Mouse (Mus musculus) ES-Bruce4 (cell line): Measurements from ENCODE around the gene Parvg. TPM values are rescaled to one million over a fixed set of nuclear protein-coding genes. Genes with fewer than 3 reads are reported as not detected.

Experiments used
- H3K27ac ChIP-seq: 2 replicates; pipeline ENCODE4 v1.5.1; 2012; ENCODE audit warnings: low read length, inconsistent platforms; ENCODE audit not compliant: insufficient read depth
- H3K27me3 ChIP-seq: 2 replicates; pipeline ENCODE4 v1.6.1; 2012; ENCODE audit warnings: mild to moderate bottlenecking, low read length, inconsistent platforms; ENCODE audit not compliant: control insufficient read depth, poor library complexity, insufficient read depth, severe bottlenecking
- H3K36me3 ChIP-seq: 2 replicates; pipeline ENCODE4 v1.6.1; 2012; ENCODE audit warnings: inconsistent platforms, mild to moderate bottlenecking, low read length, moderate library complexity; ENCODE audit not compliant: control insufficient read depth, poor library complexity, insufficient read depth, severe bottlenecking
- H3K4me1 ChIP-seq: one replicate; pipeline ENCODE4 v1.8.1; 2011; ENCODE audit warnings: low read length; ENCODE audit not compliant: control insufficient read depth, insufficient read depth
- H3K4me3 ChIP-seq: 2 replicates; pipeline ENCODE4 v1.5.1; 2011; ENCODE audit warnings: low read depth, mild to moderate bottlenecking, low read length
- H3K9ac ChIP-seq: 2 replicates; pipeline ENCODE4 v1.6.1; 2012; ENCODE audit warnings: low read depth, mild to moderate bottlenecking, inconsistent platforms; ENCODE audit not compliant: poor library complexity, severe bottlenecking
- H3K9me3 ChIP-seq: replicated peaks from 2 replicates; pipeline ENCODE4 v1.6.1; 2012; ENCODE audit warnings: mild to moderate bottlenecking, low read length, inconsistent platforms; ENCODE audit not compliant: control insufficient read depth, poor library complexity, insufficient read depth, severe bottlenecking
- CTCF ChIP-seq: IDR thresholded peaks from one replicate; pipeline ENCODE4 v1.8.1; 2011; ENCODE audit warnings: low read depth, low read length
- EP300 ChIP-seq: IDR thresholded peaks from 2 replicates; pipeline ENCODE4 v1.6.1; 2011; ENCODE audit warnings: low read depth, low read length; ENCODE audit not compliant: insufficient read depth
- POLR2A ChIP-seq: IDR thresholded peaks from one replicate; pipeline ENCODE4 v1.8.1; 2011; ENCODE audit warnings: low read length; ENCODE audit not compliant: insufficient read depth
- polyA plus RNA-seq: library from polyadenylated mRNA; stranded (reverse); fragments of >200 nt; gene quantifications from 2 replicates; pipeline ENCODE4 v1.2.4, GENCODE M21; 2011; ENCODE audit warnings: low read depth; ENCODE audit not compliant: missing spikeins, insufficient read depth, insufficient read length

The Parvg gene
- polyA plus RNA-seq, 1 experiment = not detected

DNA sequence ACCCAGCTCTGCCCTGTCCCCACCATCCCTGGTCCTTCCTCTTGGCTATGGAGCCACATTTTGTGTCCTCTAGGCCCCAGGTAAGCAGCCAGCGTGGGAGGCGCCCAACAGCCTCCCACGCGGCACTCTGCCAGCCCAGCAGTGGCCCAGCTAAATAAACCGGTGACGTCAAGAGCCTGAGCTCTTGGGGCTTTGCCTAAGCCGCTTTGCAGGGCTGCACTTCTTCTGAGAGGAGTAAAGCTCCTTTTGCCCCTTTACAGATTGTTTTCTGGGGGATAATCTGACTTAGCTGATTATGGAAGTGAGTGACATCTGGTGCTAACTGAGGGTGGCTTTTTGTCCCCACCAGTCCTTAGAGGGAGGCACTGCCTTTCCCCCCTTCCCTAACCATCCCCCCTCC is 22.8 kb upstream of the Parvg start:
- H3K27me3 ChIP-seq = no peaks in the 10 kb centered on the region

DNA sequence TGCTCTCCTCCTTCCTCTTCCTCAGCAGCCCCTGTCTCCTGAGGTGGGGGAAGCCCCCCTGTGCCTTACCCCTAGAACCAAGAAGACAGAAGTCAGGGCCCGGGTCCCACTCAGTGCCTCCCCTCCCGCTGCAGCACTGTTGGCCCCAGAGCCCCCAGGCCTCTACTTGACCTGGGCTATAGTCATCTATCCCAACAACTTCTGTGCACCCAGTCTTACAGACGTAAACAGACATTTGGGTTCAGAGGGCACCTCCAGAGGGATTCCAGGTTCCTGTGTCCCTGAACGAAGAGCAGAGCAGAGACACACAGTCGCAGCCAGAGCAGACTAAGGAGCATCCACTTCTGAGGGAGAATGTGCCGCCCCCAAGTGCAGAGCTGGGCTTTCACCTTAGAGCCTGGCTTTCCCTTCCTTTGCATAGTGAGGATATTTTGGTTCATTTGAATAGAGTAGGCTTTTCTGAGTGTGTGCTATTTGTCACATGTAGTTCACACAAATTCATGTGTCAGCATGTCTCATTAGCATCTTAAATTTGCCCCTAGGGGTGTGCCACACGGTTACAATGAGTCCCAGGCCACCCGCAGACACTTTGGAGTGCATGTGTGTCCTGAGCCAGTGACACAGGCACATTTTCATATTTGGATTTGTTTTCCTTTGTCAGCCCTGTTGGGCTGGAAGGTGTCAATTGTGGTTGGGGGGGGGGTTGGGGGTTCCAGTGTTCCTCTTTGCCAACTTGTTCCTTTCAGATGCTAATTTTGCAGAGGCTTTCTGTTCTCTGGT is 22.0 kb upstream of the Parvg start:
- peaks cover 3% of the 10 kb centered on the region for H3K4me1 ChIP-seq
- H3K27ac ChIP-seq = no peak overlapping the region
- no peak for TF ChIP-seq EP300
- no peak for TF ChIP-seq CTCF
- TF ChIP-seq POLR2A = no peak
- H3K4me3 ChIP-seq = no peak overlapping the region
- no peaks in the 10 kb centered on the region for H3K9me3 ChIP-seq
- no peak overlapping the region for H3K9ac ChIP-seq
- H3K36me3 ChIP-seq = peaks cover 3% of the 10 kb centered on the region; the same call in 1 of the 2 replicates
- H3K27me3 ChIP-seq = no peaks in the 10 kb centered on the region

More for the DNA sequence above, 22.8 kb upstream of the Parvg start:
- H3K4me1 ChIP-seq = peaks cover 3% of the 10 kb centered on the region
- H3K9ac ChIP-seq = no peak overlapping the region
- TF ChIP-seq POLR2A (no peak), CTCF (no peak), EP300 (no peak)
- no peaks in the 10 kb centered on the region for H3K36me3 ChIP-seq
- no peak overlapping the region for H3K4me3 ChIP-seq
- H3K27ac ChIP-seq = no peak overlapping the region
- H3K9me3 ChIP-seq = no peaks in the 10 kb centered on the region

DNA sequence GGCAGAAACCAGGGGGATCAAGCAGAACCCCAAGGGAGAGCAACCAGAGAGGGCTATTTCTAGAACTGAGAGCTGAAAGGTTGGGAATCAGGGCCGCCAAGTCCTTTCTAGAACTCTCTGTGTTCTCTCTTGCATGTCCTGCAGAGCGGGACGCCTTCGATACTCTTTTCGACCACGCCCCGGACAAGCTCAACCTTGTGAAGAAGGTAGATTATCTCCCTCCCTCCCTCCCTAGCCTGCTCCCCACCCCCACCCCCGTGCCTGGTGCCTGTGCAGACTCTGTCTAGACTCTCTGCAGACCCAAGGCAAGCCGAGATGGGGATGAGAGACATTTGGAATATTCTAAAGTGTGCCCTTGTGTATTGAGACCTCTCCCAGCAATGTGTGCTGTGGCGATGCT is 20.6 kb upstream of the Parvg start:
- TF ChIP-seq EP300 (no peak), POLR2A (no peak), CTCF (no peak)
- Histone ChIP-seq H3K9me3 (no peaks in the 10 kb centered on the region), H3K9ac (no peak overlapping the region), H3K4me3 (no peak overlapping the region), H3K36me3 (peaks cover 6% of the 10 kb centered on the region; the same call in 1 of the 2 replicates), H3K27me3 (no peaks in the 10 kb centered on the region), H3K4me1 (peaks cover 3% of the 10 kb centered on the region), H3K27ac (no peak overlapping the region)

DNA sequence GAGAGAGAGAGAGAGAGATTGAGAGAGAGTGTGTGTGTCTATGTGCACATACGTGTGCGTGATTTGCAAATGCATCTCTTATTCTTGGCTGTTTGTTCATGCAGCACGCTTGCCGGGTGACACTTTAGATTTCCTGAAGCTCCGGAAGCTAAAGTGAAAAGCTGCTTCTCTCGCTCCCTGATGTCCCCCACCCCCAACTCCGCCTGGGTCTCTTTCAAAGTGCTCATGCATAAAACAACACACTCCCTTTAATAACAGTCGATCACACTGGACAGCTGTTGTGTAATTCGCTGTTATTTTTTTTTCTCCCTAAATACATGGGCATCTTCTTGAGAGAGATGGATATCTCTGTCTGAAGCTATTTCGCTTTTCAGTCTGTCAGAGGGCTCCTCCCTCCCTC is 18.5 kb upstream of the Parvg start:
- Histone ChIP-seq H3K9me3 (no peaks in the 10 kb centered on the region), H3K4me3 (no peak overlapping the region), H3K4me1 (peaks cover 3% of the 10 kb centered on the region), H3K9ac (no peak overlapping the region), H3K36me3 (peaks cover 6% of the 10 kb centered on the region; the same call in 1 of the 2 replicates), H3K27ac (no peak overlapping the region), H3K27me3 (no peaks in the 10 kb centered on the region)
- no peak for TF ChIP-seq POLR2A
- no peak for TF ChIP-seq CTCF
- no peak for TF ChIP-seq EP300

- Histone ChIP-seq H3K4me1 (peaks cover 5% of the 10 kb centered on the region), H3K9ac (no peak overlapping the region), H3K4me3 (no peak overlapping the region), H3K27me3 (no peaks in the 10 kb centered on the region), H3K36me3 (peaks cover 6% of the 10 kb centered on the region; the same call in 1 of the 2 replicates), H3K27ac (no peak overlapping the region), H3K9me3 (no peaks in the 10 kb centered on the region)
- TF ChIP-seq POLR2A = no peak
- no peak for TF ChIP-seq EP300
- TF ChIP-seq CTCF = no peak
Measured at GRCm38 (mm10) chr15:84310271-84310670, 13.6 kb upstream of the Parvg start.
